Mouse (Mus musculus): ENCODE measurements around the gene Tmem190.

Tmem190 gene

DNA sequence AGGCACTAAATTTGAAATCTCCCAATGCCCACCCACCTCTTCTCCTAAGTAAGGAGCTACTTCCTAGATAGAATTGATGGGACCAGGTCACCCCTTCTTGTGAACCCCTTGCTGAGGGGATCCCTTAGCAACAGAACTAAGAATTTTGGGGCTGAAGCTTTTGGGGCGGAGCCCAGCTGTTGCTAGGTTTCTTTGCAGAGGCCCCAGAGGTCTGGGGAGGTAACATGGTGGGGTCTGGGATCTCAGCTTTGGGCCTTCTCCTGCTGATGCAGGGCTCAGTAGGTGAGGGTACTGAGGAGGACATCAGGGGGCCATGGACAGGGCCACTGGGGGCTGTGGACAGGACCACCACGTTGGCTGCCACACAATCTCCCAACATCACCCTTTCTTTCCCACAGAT is at the start of gene Tmem190, which contains the start of gene Il11:
TSS of gene Tmem190 (plus strand) at position 179 of the 400 bp plus-strand sequence.
TSS of gene Il11 (minus strand) at position 101 of the 400 bp plus-strand sequence.
- no peak for DNase-seq

DNA sequence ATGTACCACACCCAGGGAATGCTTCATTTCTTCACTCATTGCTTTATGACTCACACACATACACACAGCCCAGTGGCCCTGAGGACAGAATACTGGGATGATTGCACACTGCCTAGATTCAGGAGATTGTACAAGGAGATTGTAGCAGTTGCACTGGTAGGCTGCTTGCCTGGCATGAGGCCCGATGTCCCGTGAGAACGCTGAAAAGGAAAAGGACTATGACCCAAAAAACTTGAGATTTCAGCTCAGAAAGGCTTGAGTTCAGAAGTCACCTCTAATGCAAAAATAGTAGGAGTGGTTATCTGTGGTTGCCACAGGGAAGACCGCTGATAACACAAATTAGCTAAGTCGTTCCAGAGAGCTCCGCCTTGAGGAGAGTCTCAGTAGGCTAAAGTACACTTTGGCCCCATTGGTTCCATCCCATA is 49.8 kb upstream of the Tmem190 start:
- no peak for DNase-seq

DNA sequence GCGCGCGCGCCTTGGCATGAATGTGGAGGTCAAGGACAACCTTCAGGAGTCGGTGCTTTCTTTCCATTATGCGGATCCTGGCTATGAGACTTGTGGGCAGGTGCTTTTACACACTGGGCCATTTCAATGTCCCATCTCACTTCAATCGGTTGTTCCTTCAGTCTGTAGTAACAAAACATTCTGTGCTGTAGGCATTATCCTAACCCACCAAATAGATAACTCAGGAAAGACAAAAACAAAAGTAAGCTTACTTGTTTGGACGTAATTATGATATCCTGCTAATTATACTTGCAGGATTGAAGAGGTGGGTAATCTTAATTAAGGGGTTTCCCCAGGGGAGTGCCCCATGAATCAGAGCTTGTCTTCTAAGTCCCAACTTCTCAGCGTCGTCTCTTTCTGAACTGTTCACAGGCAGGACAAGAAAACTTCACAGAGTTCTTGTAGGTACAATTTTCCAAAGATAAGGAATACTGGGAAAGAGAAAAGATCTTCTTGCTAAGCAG is 43.6 kb upstream of the Tmem190 start:
- DNase-seq, result no peak

DNA sequence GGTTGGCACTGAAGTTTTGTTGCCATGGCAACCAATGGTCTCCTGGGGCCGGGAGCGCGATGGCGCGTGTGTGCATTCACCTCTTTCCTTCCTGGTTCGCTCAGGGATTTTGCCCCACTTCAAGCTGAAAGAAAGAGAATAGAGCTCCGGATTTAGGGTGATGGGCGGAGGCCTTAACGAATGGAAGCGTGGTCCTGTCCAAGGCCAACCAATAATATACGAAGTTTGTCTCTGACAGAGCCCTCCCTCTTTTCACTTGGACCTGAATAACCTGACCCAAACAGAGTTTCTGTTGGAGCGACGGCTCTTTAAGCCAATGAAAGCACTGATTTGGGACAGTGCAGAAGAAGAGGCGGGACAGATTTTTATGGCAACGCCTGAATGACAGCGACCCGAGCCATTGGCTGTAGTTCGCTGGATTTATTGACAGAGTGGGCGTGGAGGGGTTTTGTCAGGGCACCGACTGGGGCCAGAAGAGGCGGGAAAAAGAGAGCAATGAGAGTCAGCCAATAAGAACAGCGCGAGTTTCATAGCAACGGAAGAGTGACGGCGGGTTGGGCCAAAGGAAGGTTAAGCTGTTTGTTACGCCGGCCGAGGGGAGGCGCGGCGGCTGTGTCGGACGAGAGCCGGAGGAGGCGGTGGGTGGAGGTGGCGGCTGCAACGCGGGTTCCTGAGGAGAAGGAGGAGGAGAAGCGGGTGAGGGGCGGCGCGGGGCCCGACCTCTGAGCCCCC is 43.0 kb upstream of the Tmem190 start, which contains the start of gene Kmt5c:
TSS of gene Kmt5c (plus strand) at position 572 of the 732 bp plus-strand sequence.
- DNase-seq, result peak; percentile 99

DNA sequence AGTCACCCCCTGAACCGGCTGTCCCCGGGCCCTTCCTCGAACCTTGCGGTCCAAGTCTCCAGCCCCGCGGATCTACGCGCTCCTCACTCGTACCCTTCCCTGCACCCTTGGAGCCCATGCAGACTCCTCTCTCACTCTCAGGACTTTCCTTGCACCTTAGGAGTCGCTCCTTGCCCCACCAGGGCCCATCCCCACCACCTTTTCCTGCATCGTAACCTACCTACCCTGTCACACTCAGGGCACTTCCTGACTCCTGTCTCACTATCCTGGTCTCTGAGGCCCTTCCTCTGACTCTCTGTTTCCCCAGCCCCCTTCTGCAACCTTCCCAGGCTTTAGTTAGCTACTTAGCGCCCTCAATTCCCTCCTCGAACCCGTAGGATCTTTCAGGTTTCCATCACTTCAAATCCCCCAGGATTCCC is 42.4 kb upstream of the Tmem190 start:
- DNase-seq, result no peak

DNA sequence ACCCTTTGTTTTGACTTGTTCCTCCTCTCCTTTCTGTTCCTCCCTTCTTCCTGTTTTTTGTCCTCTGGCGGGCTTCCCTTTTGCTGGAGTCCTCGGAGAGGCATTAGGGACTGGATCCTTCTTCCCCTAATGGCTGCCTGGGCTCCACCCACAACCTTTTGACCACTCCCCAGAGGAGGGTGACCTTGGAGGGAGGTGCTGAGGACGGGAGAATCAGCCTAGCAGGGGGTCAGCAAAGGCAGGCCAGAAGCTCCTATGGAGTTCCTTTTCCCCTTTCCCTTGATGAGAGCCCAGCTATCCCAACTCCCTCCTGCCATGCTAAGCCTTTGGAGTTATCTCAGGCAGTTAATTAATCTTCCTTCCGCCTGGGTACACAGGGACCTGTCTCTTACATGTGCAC is 41.6 kb upstream of the Tmem190 start:
- peak; percentile 84 for DNase-seq

- no peak for DNase-seq
These were observed 40.9 kb upstream of the Tmem190 start for GRCm38 (mm10) chr7:4741672-4742481.

GRCm38 (mm10) chr7:4742482-4742819 is 40.3 kb upstream of the Tmem190 start:
- no peak for DNase-seq

DNA sequence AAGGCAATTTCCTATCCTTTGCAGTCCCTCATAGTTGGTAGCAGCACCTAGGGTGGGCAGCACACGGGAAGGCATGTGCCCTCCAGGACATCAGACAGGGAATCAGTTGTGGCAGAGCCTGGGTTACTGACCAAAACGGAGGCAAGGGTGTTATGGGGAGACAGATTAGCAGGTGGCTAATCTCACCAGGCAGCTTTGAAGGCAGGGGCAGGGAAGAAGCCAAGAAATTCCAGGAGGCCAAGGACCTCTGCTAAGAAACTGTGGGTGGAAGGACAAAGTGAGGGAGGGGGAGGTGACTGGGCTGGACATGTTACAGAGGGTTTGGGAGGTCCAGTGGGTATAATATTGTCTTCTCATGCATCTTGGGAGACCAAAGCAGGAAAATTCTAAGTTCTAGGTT is 39.4 kb upstream of the Tmem190 start:
- peak; percentile 69 for DNase-seq

DNA sequence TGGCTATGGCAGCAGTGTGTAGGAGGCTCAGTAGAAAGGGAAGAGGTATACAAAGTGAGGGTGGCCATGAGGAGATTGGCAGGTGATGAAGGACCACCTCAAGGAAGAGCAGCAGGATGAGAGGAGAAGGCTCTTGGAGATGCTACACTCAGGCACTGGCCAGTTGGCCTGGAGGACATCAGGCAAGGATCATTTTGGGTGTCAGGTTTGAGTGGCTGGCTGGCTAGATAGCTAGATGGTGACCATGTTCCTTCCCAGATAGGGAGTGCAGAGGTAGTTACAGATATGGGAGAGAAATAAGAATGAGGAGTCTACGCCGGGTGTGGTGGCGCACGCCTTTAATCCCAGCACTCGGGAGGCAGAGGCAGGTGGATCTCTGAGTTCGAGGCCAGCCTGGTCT is 37.9 kb upstream of the Tmem190 start:
- no peak for DNase-seq

- no peak for DNase-seq
These were observed 36.3 kb upstream of the Tmem190 start for GRCm38 (mm10) chr7:4746326-4746980.

- DNase-seq, result no peak
These were observed 35.4 kb upstream of the Tmem190 start for GRCm38 (mm10) chr7:4747156-4747899.

DNA sequence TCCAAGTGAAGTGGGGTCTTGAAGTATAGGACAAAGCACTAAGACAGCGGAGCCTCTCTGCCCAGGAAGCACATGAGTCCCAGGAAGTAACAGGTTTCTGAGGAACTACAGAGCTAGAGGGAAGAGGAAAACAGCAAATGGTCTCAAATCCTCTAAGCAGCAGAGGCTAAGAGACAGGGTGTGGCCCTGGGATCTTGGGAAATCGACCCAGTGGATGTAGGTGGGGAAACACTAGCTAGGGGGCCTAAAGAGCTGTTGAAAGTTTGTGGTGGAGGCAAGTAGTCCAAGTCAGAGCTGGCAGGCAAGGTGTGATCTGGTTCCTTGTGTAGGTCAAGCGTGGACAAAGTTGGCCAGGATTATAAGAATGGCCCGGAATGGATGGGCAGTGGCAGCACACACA is 34.4 kb upstream of the Tmem190 start:
- no peak for DNase-seq

DNA sequence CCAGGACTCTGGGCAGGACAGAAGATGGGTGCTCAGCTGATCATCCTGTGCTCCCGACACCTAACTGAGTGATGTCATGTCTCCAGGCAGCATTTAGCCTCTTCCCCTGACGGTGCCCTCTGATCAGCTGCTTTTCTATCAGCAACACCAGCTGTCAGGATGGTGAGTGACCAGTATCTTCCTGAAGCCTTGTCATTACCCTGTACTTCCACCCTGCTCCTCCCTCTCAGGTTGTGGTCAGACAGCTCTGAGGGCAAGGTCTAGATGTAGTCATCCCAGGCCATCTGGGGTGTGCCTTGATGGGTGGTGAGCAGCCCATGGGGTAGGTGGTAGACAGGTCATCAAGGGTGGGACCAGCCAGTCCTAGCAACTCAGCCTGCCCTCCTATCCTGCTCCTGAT is 33.6 kb upstream of the Tmem190 start:
- no peak for DNase-seq

DNA sequence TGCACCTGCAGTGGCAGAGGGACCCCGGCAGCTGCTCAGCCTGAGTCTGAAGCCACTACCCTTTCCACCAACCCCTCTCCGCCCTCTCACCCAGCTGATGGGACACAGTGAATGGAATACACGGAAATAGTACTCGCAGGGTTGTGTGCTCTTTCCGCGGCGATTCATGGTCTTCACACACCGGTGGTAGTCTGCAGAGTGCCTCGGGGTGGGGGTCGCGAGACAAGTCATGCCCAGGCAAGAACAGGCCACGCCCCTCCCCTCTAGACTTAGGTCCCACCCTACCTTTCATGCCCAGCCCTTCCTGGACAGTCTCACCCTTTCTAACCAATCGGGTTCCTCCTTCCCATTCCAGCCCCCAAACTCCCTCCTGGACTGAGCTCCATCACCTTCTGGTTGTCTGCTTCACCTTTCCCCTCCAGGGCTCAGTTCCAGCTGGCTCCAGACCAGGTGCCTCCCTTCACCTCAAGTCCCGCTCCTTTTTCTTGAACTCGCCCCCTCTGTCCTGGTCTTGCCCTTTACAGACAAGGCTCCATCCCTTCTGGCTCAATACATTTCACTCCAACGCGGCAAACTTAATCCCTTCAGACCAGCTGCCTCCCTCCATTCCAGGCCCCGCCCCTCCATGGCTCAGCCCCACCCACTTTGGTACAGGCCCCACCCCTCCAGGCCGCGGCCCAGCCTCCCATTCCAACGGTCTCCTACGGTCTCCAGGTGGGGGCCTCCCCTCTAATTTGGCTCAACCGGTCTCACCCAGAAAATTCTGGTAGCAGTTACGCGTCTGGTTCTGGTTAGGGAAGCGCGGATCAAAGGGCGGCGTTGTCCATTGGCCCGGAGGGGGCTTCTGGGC is 30.5 kb upstream of the Tmem190 start:
- peak; percentile 58 for DNase-seq

DNA sequence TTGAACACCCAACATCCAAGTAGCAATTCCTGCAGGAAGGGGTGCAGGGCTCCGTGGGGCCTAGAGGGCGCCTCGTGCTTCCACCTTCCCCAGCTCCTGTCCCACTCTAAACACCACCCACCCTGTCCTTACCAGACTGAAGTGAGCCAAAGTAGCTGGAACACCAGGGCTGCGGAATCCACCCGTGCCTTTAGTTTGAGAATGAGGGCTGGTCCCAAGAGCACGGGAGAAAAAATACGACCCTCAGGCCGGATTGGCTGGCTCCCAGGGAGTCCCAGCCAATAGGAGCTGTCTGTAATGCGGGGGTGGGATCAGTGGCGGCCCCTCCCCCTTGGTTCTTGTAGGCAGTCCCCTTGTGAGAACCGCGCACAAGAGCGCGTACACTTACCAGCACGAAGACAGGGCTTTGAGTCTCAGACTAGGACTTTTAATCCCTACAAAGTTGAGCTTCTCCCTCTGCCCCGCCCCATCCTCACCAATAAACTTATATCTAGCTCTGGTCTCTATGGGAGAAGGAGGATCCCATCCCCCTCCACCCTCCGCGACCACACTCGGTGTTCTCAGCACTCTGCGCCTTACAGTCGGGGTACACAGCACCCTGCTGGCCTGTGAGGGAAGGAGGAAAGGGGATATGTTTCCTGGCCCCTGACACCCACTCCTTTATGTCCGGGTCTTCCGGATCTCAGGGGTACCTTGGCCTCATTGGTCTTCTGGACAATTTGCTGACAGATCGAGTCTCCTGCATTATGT is 29.7 kb upstream of the Tmem190 start, which contains the start of gene Cox6b2:
TSS of gene Cox6b2 (minus strand) at position 274 of the 750 bp plus-strand sequence.
- peak; percentile 94 for DNase-seq

GRCm38 (mm10) chr7:4759670-4760069 is 23.1 kb upstream of the Tmem190 start:
- no peak for DNase-seq

GRCm38 (mm10) chr7:4764946-4765710 is 17.6 kb upstream of the Tmem190 start:
- DNase-seq, result no peak

DNA sequence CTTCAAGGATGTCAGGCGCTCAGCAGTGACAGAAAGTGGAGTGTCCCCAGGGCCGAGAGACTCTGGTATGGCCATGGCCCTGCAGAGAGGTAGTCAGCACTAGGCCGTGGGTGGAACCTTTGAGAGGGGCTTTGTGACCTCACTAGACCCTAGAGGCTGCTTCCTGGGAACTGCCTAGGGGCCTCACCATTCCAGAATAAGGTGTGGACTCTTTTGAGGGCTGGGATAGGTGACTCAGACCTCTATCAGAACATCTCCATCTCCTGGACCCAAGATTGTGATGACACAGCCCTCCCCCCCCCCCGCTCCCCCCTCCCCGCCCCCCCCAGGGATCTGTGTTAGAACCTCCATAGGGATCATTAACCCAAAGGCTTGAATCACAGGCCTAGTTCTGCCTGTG is 11.5 kb upstream of the Tmem190 start, which contains the start of gene Fam71e2:
TSS of gene Fam71e2 (minus strand) at position 101 of the 400 bp plus-strand sequence.
- DNase-seq, result no peak

DNA sequence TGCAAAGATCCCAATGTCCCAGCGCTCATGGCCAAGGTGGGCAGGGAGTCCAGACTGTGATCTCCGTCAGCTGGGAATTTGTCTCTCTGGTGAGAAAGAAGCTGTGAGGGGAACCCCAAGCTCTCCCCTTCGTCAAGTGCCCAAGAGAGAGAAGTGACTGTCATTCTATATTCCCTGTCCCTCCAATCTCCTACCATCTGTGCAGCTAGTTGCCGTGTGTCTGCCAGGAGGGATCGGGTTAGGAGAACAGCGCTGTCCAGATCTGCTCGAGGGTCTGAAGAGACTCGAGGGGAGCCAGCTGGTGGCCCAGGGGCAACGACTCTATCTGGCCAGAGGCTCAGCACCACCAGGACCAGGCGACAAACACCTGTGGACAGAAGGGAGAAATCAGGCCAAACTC is 6.6 kb upstream of the Tmem190 start:
- no peak for DNase-seq
